Mouse (Mus musculus) left cerebral cortex, postnatal 25 days (tissue): ENCODE data around the gene Tmem270. TPM values are rescaled to one million over a fixed set of nuclear protein-coding genes. Genes with fewer than 3 reads are reported as not detected.

ENCODE experiments used
- DNase-seq, 2 experiments: peaks; one replicate each; pipeline ENCODE4 v3.0.0; 2022; ENCODE audit warnings: low spot score in 2 of 2, mixed read lengths in 1 of 2
- intact Hi-C: fragments of 180-260 bp; cut with DNase I; formaldehyde crosslinking; loops from one replicate; pipeline ENCODE4 v1.15.1; 2025
- total RNA-seq, 2 experiments: library from RNA; stranded (reverse); gene quantifications; 2 replicates each; pipeline ENCODE4 v1.2.3; 2021

Tmem270 gene
- total RNA-seq, 2 experiments from 2014 or later = not detected

DNA sequence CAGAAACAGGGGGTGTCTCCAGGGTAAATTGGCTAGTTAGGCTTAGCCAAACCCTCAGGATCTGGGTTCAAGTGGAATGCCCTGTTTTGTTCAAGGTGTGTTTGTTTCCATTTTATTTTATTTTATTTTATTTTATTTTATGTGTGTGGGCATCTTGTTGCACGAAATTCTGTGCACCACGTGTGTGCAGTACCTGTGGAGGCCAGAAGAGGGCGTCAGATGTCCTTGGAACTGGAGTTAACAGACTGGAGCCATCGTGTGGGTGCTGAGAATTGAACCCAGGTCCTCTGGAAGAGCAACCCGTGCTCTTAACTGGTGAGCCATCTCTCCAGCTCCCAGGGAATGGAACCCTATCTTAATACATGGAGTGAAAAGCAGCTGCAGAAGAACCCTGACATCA, 13.8 kb downstream of the Tmem270 start:
- intact Hi-C loops = no loop called here
- no peak for DNase-seq

GRCm38 (mm10) chr5:134891552-134891951, 15.0 kb downstream of the Tmem270 start:
- intact Hi-C loops = no loop called here
- no peak for DNase-seq

GRCm38 (mm10) chr5:134890601-134891054, 15.9 kb downstream of the Tmem270 start:
- no peak for DNase-seq
- intact Hi-C loops = no loop called here

GRCm38 (mm10) chr5:134888505-134888904, 18.0 kb downstream of the Tmem270 start:
- DNase-seq = no peak
- intact Hi-C loops = no loop called here

DNA sequence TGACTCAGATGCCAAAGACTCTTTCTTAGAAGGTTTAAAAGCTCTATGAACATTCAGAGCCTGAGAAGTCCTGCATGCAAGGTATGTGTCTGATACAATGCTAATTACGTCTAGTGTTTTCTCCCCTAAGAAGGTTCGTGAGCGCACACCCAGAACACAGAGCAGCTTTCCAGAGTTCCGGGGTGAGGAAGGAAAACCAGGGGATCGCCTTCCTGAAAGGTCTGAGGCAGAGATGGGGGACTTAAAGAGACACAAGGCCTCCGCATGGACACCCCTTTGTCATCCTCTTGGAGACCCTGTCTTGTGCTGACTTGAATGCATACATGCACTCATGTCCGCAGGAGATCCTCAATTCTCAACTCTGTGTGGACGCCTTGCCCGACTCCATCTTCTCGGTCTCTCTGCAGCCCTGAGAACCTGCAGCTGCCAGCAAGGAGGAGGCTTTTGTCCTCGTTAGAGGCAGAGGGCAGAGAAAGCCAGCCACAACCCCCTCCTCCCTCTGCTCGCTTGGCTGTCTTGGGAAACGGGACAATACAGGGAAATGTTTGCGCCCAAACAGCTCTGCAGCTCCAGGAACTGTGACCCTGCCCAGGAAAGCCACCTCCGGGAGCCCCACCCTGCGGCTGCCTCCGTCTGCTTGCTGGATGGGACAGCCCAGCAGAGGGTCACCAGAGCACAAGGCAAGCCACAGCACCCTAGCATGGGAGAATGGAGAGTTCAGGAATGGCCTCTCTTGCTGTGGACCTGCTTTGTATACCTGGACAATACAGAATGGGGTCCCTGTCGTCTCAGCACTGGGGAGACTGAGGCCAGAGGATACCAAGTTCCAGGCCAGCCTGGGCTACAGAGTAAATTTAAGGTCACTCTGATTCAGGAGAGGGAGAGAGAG, 18.8 kb downstream of the Tmem270 start:
- intact Hi-C loops = no loop called here
- no peak for DNase-seq

DNA sequence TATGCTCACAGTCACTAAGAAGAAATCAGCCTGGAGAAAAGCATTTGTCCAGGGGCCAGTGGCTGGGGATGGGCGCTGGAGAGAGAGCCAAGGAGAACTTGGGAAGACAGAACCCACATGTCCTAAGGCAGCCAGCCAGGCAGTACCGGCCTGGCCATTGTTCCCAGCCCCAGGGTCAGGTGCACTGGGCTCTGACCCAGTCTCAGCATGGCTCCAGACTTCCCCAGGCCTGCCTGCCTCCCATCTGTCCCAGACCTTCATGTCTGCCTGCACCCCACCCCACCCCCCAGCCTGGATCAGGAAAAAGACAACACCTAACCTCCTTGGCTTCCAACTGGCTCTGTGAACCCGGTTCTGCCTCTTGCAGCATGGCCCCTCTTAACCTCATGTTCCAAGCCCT, 23.5 kb downstream of the Tmem270 start:
- DNase-seq = no peak
- intact Hi-C loops = no loop called here

DNA sequence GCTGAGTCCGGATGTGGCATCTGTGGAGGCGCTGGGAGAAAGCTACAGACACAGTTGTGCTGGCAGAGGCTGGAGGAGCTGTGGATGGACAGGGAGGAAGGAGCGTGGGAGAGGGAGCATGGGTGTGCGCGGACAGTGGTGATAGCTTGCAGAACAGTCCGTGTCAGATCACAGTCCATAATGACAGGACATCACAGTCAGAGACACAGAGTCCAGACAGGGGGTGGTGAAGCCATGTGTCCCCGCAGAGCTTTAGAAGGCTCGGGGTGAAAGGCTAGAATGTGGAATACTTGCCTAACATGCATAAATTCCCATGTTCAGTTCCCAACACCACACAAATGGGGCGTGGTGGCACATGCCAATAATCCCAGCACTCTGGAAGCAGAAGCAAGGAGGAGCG, 29.7 kb downstream of the Tmem270 start:
- intact Hi-C loops = no loop called here
- DNase-seq = no peak

- intact Hi-C loops = no loop called here
- no peak for DNase-seq
These were observed 31.3 kb downstream of the Tmem270 start for GRCm38 (mm10) chr5:134875245-134875644.

GRCm38 (mm10) chr5:134873956-134874879, 32.3 kb downstream of the Tmem270 start:
- peak in 1 of 2 experiments; percentile 4 for DNase-seq
- intact Hi-C loops = no loop called here

- no peak for DNase-seq
- intact Hi-C loops = no loop called here
These were observed 33.5 kb downstream of the Tmem270 start for GRCm38 (mm10) chr5:134873034-134873433.

DNA sequence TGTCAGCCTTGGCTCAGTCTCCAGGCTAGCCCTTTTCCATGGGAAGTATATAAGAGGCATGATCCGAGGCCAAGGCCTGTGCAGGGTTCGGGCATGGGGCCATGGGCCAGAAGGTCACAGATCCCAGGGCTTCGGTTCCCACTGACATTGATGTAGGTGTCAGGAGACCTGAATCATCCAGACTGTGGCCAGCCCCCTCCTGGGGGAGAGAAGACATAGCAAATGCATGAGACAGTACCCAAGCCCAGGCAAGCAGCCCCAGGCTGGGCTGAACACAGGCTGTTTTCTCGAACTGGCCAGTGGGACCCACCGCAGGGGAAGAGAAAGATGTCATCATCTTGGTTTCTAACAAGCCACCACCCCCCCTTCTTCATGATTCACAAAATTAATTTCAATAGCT, 33.9 kb downstream of the Tmem270 start:
- DNase-seq = no peak
- intact Hi-C loops = no loop called here

DNA sequence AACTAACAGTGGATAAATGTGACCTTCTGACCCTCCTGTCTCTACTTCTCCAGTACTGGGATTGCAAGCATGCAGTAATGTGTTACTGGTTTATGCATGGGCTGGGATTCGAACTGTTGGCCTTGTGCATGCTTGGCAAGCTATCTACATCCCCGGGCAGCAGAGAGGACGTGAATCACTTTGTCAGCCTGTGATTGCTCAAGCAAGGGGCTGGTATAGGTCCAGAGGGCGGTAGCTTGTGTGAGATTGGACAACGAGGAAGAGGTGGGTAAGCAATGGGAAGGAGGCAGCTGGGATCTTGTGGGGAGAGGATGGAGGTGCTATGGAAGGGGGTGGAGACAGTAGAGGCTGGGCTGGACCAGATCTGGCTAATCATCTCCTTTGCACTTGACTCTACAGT, 38.0 kb downstream of the Tmem270 start:
- intact Hi-C loops = no loop called here
- no peak for DNase-seq

DNA sequence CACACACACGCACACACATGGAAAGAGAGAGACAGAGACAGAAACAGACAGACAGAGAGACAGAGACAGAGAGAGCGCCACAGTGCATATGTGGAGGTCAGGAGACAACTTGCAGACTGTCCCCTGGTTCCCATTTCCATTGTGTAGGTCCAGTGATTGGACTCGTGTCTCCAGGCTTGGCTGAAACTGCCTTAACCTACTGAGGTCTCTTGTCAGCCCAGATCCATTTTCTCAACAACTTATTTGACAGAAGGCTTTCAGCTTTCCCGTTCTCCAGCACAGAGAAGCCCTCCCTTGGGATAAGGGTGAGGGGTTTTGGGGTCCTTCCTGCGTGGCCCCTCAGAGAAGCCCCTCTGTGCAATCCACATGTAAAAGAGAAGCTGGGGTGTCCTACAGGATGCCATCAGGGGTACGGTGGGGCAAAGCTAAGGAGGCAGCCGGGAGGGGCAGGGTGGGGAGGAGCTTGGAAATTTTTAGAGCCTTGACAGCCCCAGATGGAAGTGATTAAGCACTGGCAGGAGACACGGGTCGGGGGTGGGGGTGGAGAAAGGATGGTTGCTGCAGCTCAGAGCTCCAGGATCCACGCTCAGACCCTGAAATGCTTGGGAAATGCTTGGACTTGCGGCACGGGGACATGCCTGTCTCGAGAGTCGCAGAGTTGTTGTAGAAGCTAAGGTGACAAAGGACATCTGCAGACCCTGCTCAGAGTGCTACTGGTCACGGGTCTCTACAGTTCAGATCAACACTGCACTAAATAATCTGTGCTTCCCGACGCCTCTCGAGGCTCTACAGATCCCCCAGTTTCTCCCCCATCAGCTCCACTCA, 39.0 kb downstream of the Tmem270 start:
- no peak for DNase-seq
- intact Hi-C loops = no loop called here

DNA sequence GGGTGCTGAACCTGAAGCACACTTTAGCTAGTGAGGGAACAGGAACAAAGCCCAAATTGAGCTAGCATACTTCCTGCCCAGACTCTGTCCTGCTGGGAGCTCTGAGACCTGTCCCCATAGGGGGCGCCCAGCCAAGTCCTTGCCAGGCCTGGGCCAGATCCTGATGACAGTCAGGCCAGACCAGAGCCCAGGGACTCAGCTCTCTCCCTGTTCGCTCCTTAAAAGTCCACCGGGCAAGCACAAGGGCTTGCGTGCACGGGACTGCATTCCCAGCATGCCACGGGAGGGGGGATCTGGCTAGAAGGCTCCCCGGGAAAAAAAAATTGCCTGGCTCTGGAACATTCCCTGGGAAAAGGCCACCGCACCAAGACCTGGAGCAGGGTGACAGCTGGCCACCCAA, 41.4 kb downstream of the Tmem270 start:
- no peak for DNase-seq
- intact Hi-C loops = no loop called here

DNA sequence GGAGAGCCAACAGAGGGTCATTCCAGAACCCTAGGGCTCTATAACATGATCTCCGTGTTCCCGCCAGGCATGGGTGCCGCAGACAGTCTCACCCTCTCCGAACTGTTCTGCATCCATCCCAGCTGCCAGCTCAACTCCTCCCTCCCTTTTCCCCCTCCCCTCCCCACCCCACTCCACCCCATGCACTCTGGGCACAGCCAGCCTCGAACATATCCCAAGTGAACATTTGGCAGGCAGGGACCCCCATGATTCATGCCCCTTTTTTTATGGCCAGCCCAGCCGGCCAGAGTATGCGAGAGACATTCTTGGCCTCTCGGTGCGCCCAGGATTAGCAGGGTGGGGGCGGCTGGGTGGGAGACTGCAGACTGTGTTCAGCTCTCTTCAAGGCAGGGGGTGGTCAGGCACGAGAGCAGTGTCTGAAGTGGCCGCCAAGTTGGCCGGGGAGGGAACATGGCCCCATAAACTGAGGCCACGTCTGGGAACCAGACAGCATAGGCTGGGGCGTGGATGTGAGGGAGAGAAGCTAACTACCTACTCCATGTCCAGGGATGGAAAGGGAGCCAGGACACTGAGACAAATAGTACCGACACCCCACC, 44.5 kb downstream of the Tmem270 start:
- DNase-seq = no peak
- intact Hi-C loops = no loop called here

DNA sequence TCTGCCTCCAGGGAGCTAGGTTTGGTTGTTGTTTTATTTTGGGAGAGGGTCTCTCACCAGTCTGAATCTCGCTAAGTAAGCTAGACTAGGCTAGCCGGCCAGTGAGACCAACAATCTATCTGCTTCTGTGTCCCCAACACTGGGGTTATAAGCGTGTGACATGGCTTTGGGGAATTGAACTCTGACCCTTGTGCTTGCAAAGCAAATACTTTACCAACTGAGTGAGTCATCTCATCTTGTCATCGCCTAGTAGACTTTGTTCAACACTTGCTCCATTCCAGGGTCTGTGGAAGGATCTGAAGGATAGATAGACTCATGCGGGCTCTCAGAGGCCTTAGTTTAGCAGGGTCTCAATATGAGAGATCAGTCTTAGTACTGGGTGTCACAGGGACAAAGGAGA, 47.3 kb downstream of the Tmem270 start:
- no peak for DNase-seq
- intact Hi-C loops = no loop called here

DNA sequence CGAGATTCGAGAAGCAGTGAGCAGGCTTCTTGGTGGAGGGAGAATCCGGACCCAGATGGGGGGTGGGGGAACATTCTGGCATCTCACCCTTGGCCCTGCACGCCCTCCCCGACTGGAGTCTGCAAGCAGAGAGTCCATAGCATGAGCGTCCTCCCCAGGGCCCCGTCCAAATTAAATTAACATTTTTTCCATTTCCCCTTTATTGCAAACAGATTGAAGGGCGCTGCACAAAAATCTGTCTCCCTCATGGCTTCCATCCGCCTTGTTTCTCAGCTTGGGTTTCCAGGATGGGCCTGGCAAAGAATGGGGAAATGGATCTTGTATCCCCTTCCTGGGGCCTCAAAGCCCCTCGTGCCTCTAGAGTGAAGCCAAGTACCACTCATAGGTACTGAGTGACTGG, 48.2 kb downstream of the Tmem270 start:
- intact Hi-C loops = no loop called here
- DNase-seq = no peak

GRCm38 (mm10) chr5:134852873-134853272, 53.7 kb downstream of the Tmem270 start:
- intact Hi-C loops = no loop called here
- DNase-seq = no peak
